ENCODE assay signal across 10 mouse cellular contexts in the genomic region with DNA sequence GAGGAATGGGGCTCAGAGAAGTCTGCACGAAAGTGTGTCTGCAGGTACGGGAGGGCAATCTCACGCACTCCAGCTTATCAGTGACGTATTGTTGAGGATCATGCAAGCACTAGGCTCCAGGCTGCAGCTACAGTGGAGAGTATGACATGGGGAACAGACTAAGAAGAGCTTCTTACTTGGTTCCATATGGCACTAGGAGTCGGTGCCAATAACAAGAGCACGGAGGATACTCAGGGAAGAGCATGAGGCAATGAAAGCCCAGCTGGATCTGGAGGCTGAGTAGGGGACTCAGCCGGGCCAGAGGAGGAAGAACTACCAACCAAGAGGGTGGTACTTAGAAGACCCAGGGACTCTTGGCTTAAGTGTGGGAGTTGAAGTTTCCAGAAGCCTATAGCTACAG. TPM values are rescaled to one million over a fixed set of nuclear protein-coding genes. Genes with fewer than 3 reads are reported as not detected.
DNase-seq lines count a peak whose midpoint lies in the region; ATAC-seq lines count a peak whose summit lies in the region.
"Had no signal": no experiment of that assay in that cellular context is flagged by ENCODE, and none has a peak within 500 bp of the region (broad histone marks: within the 10 kb centered on the region; RNA-seq: fewer than 3 reads in every experiment).

No protein-coding gene starts in this region.

- H3K27ac ChIP-seq in forebrain, embryonic 14.5 days (ENCODE audit: low read depth, low read length): no peak overlapping the region
- no peak overlapping the region for H3K27ac ChIP-seq in forebrain, embryonic 10.5 days
- H3K27ac ChIP-seq in stomach, embryonic 16.5 days (ENCODE audit: low read length): 0 out of 2 replicates have a peak overlapping the region, but pooled peaks have one; percentile 8
- H3K27ac ChIP-seq: heart, embryonic 13.5 days; midbrain, embryonic 15.5 days had no signal

- peak; percentile 32 for DNase-seq in forebrain, embryonic 14.5 days (ENCODE audit: low spot score)
- DNase-seq in forebrain, embryonic 10.5 days (ENCODE audit: extremely low spot score, low spot score): no peak
- DNase-seq in layer of hippocampus, adult 18-20 months (ENCODE audit: low spot score in 2 of 2): peak; percentile 42 to 64
- DNase-seq in layer of hippocampus, postnatal 10 days (ENCODE audit: low spot score in 2 of 2): no peak
- DNase-seq in right cerebral cortex, adult 18-20 months: peak; percentile 66
- DNase-seq in right cerebral cortex, postnatal 4 days: no peak
- no peak for DNase-seq in embryo, embryonic 10 days (ENCODE audit: low spot score)

- WGBS in forebrain, embryonic 14.5 days: 89% methylated on average over 7 of the region's 7 CpGs
- 93% methylated on average over 7 of the region's 7 CpGs for WGBS in forebrain, embryonic 10.5 days
- 67% methylated on average over 7 of the region's 7 CpGs for WGBS in stomach, embryonic 16.5 days

- H3K36me3 ChIP-seq in forebrain, embryonic 14.5 days (ENCODE audit: control insufficient read depth, insufficient read depth, low read length): no peaks in the 10 kb centered on the region
- H3K36me3 ChIP-seq in forebrain, embryonic 10.5 days (replicated peaks): no peaks in the 10 kb centered on the region
- H3K36me3 ChIP-seq in stomach, embryonic 16.5 days (ENCODE audit: control insufficient read depth, insufficient read depth, low read length): no peaks in the 10 kb centered on the region
- H3K36me3 ChIP-seq: heart, embryonic 13.5 days; midbrain, embryonic 15.5 days had no signal

- no peak overlapping the region for H3K4me2 ChIP-seq in forebrain, embryonic 14.5 days (ENCODE audit: low read length)
- H3K4me2 ChIP-seq in stomach, embryonic 16.5 days (ENCODE audit: low read depth, low read length): no peak overlapping the region
- H3K4me2 ChIP-seq: heart, embryonic 13.5 days; midbrain, embryonic 15.5 days had no signal

- no peak overlapping the region for H3K9ac ChIP-seq in forebrain, embryonic 14.5 days (ENCODE audit: low read length)
- H3K9ac ChIP-seq in stomach, embryonic 16.5 days (ENCODE audit: low read length): no peak overlapping the region
- H3K9ac ChIP-seq: heart, embryonic 13.5 days; midbrain, embryonic 15.5 days had no signal

- no peaks in the 10 kb centered on the region for H3K27me3 ChIP-seq in forebrain, embryonic 14.5 days (replicated peaks; ENCODE audit: control insufficient read depth, insufficient read depth, low read length)
- H3K27me3 ChIP-seq in forebrain, embryonic 10.5 days (ENCODE audit: poor library complexity, severe bottlenecking): no peaks in the 10 kb centered on the region
- no peaks in the 10 kb centered on the region for H3K27me3 ChIP-seq in stomach, embryonic 16.5 days (ENCODE audit: control insufficient read depth, insufficient read depth, low read length)
- H3K27me3 ChIP-seq: heart, embryonic 13.5 days; midbrain, embryonic 15.5 days had no signal

- ATAC-seq in forebrain, embryonic 14.5 days: 0 out of 2 replicates have a peak, but pooled peaks have one; percentile 29
- ATAC-seq in stomach, embryonic 16.5 days (ENCODE audit: insufficient read depth, low FRiP score): no peak
- ATAC-seq: midbrain, embryonic 15.5 days had no signal

- no peak overlapping the region for H3K4me3 ChIP-seq in forebrain, embryonic 14.5 days (ENCODE audit: low read depth, low read length)
- H3K4me3 ChIP-seq in forebrain, embryonic 10.5 days: no peak overlapping the region
- no peak overlapping the region for H3K4me3 ChIP-seq in stomach, embryonic 16.5 days (replicated peaks; ENCODE audit: low read length)
- H3K4me3 ChIP-seq: heart, embryonic 13.5 days; midbrain, embryonic 15.5 days had no signal

- no peaks in the 10 kb centered on the region for H3K9me3 ChIP-seq in forebrain, embryonic 14.5 days (replicated peaks; ENCODE audit: control insufficient read depth, low read length)
- H3K9me3 ChIP-seq in forebrain, embryonic 10.5 days: no peaks in the 10 kb centered on the region
- peaks cover 4% of the 10 kb centered on the region; the same call in 1 of the 2 replicates for H3K9me3 ChIP-seq in stomach, embryonic 16.5 days (replicated peaks; ENCODE audit: control insufficient read depth, low read length)
- H3K9me3 ChIP-seq: heart, embryonic 13.5 days; midbrain, embryonic 15.5 days had no signal

- no peaks in the 10 kb centered on the region for H3K4me1 ChIP-seq in forebrain, embryonic 14.5 days (ENCODE audit: control insufficient read depth, insufficient read depth, low read length)
- peaks cover 40% of the 10 kb centered on the region for H3K4me1 ChIP-seq in forebrain, embryonic 10.5 days
- H3K4me1 ChIP-seq in stomach, embryonic 16.5 days (ENCODE audit: control insufficient read depth, insufficient read depth, low read length): peaks cover 76% of the 10 kb centered on the region
- H3K4me1 ChIP-seq: midbrain, embryonic 15.5 days had no signal

RNA-seq across cellular contexts. Expression of a gene that starts 21.1 kb away (rescaled TPM):
- 12.1 and 13.8 TPM in 2 replicates for polyA plus RNA-seq in forebrain, embryonic 14.5 days (2014; fragmentation: Nextera tagmentation; extraction: Ambion mirVana)
- 10.5 and 11.5 TPM in 2 replicates for polyA plus RNA-seq in forebrain, embryonic 10.5 days (2016; fragmentation: Nextera tagmentation; extraction: Ambion mirVana)
- 100 to 1,000 TPM; 129 to 140 TPM for total RNA-seq in layer of hippocampus, adult 18-20 months (2021)
- total RNA-seq in layer of hippocampus, postnatal 10 days (2021): 10 to 100 TPM; 79.1 to 79.4 TPM
- 14.3 and 16.5 TPM in 2 replicates for polyA plus RNA-seq in stomach, embryonic 16.5 days (2015; fragmentation: Nextera tagmentation; extraction: Ambion mirVana)

Comparison
In these comparisons a context has a peak if more than half of its experiments do, and no peak if none do; other contexts are left out.
1. DNase-seq: peak in forebrain, embryonic 14.5 days (single experiment), layer of hippocampus, adult 18-20 months (2 of 2) and right cerebral cortex, adult 18-20 months (single experiment); none in forebrain, embryonic 10.5 days (single experiment), layer of hippocampus, postnatal 10 days (0 of 2), right cerebral cortex, postnatal 4 days (single experiment) and embryo, embryonic 10 days (single experiment).